Comparison of ENCODE assay signal across 8 mouse cellular contexts in genomic region chr12:87470263-87471136, GRCm38 (mm10). TPM values are rescaled to one million over a fixed set of nuclear protein-coding genes. Genes with fewer than 3 reads are reported as not detected.
A peak's percentile ranks its signal among the peaks of the same experiment; 100 is the strongest.
DNase-seq lines count a peak whose midpoint lies in the region; ATAC-seq lines count a peak whose summit lies in the region.

No protein-coding gene starts in this region.

- WGBS in embryonic facial prominence, embryonic 12.5 days, result 57% methylated on average over 7 of the region's 7 CpGs
- WGBS in limb, embryonic 13.5 days, result 42% methylated on average over 7 of the region's 7 CpGs
- 49% methylated on average over 7 of the region's 7 CpGs for WGBS in stomach, embryonic 14.5 days

- no peak for ATAC-seq in embryonic facial prominence, embryonic 12.5 days (ENCODE audit: insufficient number of reproducible peaks, insufficient read depth, low FRiP score, low TSS enrichment)
- ATAC-seq in limb, embryonic 13.5 days (ENCODE audit: low FRiP score, low read depth), result no peak
- no peak for ATAC-seq in stomach, embryonic 14.5 days (ENCODE audit: insufficient number of reproducible peaks, insufficient read depth, low FRiP score, low read depth)

- peak overlapping the region; percentile 87; the same call in 1 of the 2 replicates for H3K9ac ChIP-seq in embryonic facial prominence, embryonic 12.5 days
- H3K9ac ChIP-seq in limb, embryonic 13.5 days, result peak overlapping the region; percentile 88
- H3K9ac ChIP-seq in stomach, embryonic 14.5 days (replicated peaks; ENCODE audit: low read depth, low read length), result no peak overlapping the region

- peak; percentile 11 for DNase-seq in adrenal gland, adult 2 months
- no peak for DNase-seq in adrenal gland, postnatal 25 days
- DNase-seq in 3T3-L1 (ENCODE audit: low read depth, low spot score), result peak; percentile 16
- no peak for DNase-seq in thymus, postnatal 36 days
- DNase-seq in cerebellum, postnatal 10 days, result no peak

- H3K27ac ChIP-seq in embryonic facial prominence, embryonic 12.5 days, result no peak overlapping the region
- no peak overlapping the region for H3K27ac ChIP-seq in limb, embryonic 13.5 days
- H3K27ac ChIP-seq in stomach, embryonic 14.5 days (ENCODE audit: low read length), result no peak overlapping the region

- H3K36me3 ChIP-seq in embryonic facial prominence, embryonic 12.5 days, result peaks cover 26% of the 10 kb centered on the region
- H3K36me3 ChIP-seq in limb, embryonic 13.5 days, result peaks cover 27% of the 10 kb centered on the region
- H3K36me3 ChIP-seq in stomach, embryonic 14.5 days (ENCODE audit: control insufficient read depth, insufficient read depth, low read length), result peaks cover 16% of the 10 kb centered on the region

- no peaks in the 10 kb centered on the region for H3K27me3 ChIP-seq in embryonic facial prominence, embryonic 12.5 days
- H3K27me3 ChIP-seq in limb, embryonic 13.5 days, result no peaks in the 10 kb centered on the region
- H3K27me3 ChIP-seq in stomach, embryonic 14.5 days (ENCODE audit: control insufficient read depth, insufficient read depth, low read length), result no peaks in the 10 kb centered on the region

- H3K4me2 ChIP-seq in embryonic facial prominence, embryonic 12.5 days (replicated peaks), result peak overlapping the region; percentile 56
- peak overlapping the region; percentile 68 for H3K4me2 ChIP-seq in limb, embryonic 13.5 days (replicated peaks)
- H3K4me2 ChIP-seq in stomach, embryonic 14.5 days (replicated peaks; ENCODE audit: low read depth, low read length), result peak overlapping the region; percentile 51

- peak overlapping the region; percentile 77 for H3K4me3 ChIP-seq in embryonic facial prominence, embryonic 12.5 days
- peak overlapping the region; percentile 80 for H3K4me3 ChIP-seq in limb, embryonic 13.5 days
- 0 out of 2 replicates have a peak overlapping the region, but pooled peaks have one; percentile 71 for H3K4me3 ChIP-seq in stomach, embryonic 14.5 days (ENCODE audit: low read depth, low read length)

- H3K4me1 ChIP-seq in embryonic facial prominence, embryonic 12.5 days, result peaks cover 9% of the 10 kb centered on the region
- peaks cover 11% of the 10 kb centered on the region for H3K4me1 ChIP-seq in limb, embryonic 13.5 days
- H3K4me1 ChIP-seq in stomach, embryonic 14.5 days (ENCODE audit: control insufficient read depth, insufficient read depth, low read length), result peaks cover 9% of the 10 kb centered on the region

- no peaks in the 10 kb centered on the region for H3K9me3 ChIP-seq in embryonic facial prominence, embryonic 12.5 days
- H3K9me3 ChIP-seq in limb, embryonic 13.5 days, result no peaks in the 10 kb centered on the region
- no peaks in the 10 kb centered on the region for H3K9me3 ChIP-seq in stomach, embryonic 14.5 days (ENCODE audit: control insufficient read depth, low read depth, low read length)

RNA-seq across cellular contexts. Expression of gene Snw1, which starts 1.6 kb away (rescaled TPM):
- total RNA-seq in adrenal gland, adult 2 months (2021), result 10 to 100 TPM; 60.7 to 75.1 TPM
- 2.1 and 2.3 TPM in 2 replicates for polyA plus RNA-seq in adrenal gland, adult 2 months (2012; rRNA removed)
- 67.9 and 83.8 TPM in 2 replicates for total RNA-seq in adrenal gland, postnatal 25 days (2021)
- 142 and 147 TPM in 2 replicates for polyA plus RNA-seq in embryonic facial prominence, embryonic 12.5 days (2016; fragmentation: Nextera tagmentation; extraction: Ambion mirVana)
- polyA plus RNA-seq in limb, embryonic 13.5 days (2015; fragmentation: Nextera tagmentation; extraction: Ambion mirVana), result 146 and 148 TPM in 2 replicates
- polyA plus RNA-seq in stomach, embryonic 14.5 days (2014; fragmentation: Nextera tagmentation; extraction: Ambion mirVana), result 124 TPM in 2 replicates

RNA-seq across cellular contexts. Expression of gene Gm5788, which starts 24.0 kb away (rescaled TPM):
- not detected for total RNA-seq in adrenal gland, adult 2 months (2021)
- polyA plus RNA-seq in adrenal gland, adult 2 months (2012; rRNA removed), result not detected in 2 replicates
- not detected in 2 replicates for total RNA-seq in adrenal gland, postnatal 25 days (2021)
- not detected in 2 replicates for polyA plus RNA-seq in embryonic facial prominence, embryonic 12.5 days (2016; fragmentation: Nextera tagmentation; extraction: Ambion mirVana)
- polyA plus RNA-seq in limb, embryonic 13.5 days (2015; fragmentation: Nextera tagmentation; extraction: Ambion mirVana), result not detected in 2 replicates
- polyA plus RNA-seq in stomach, embryonic 14.5 days (2014; fragmentation: Nextera tagmentation; extraction: Ambion mirVana), result not detected in 2 replicates

RNA-seq across cellular contexts. Expression of gene Alkbh1, which starts 26.7 kb away (rescaled TPM):
- total RNA-seq in adrenal gland, adult 2 months (2021), result 10 to 100 TPM; 15.3 to 28.5 TPM
- 11.3 and 13.3 TPM in 2 replicates for polyA plus RNA-seq in adrenal gland, adult 2 months (2012; rRNA removed)
- total RNA-seq in adrenal gland, postnatal 25 days (2021), result 20.4 and 23.6 TPM in 2 replicates
- polyA plus RNA-seq in embryonic facial prominence, embryonic 12.5 days (2016; fragmentation: Nextera tagmentation; extraction: Ambion mirVana), result 73.2 and 76.0 TPM in 2 replicates
- polyA plus RNA-seq in limb, embryonic 13.5 days (2015; fragmentation: Nextera tagmentation; extraction: Ambion mirVana), result 77.1 and 78.3 TPM in 2 replicates
- polyA plus RNA-seq in stomach, embryonic 14.5 days (2014; fragmentation: Nextera tagmentation; extraction: Ambion mirVana), result 64.0 and 76.9 TPM in 2 replicates

RNA-seq across cellular contexts. Expression of gene Slirp, which starts 26.8 kb away (rescaled TPM):
- 100 to 1,000 TPM; 182 to 188 TPM for total RNA-seq in adrenal gland, adult 2 months (2021)
- 5.1 TPM in 2 replicates for polyA plus RNA-seq in adrenal gland, adult 2 months (2012; rRNA removed)
- total RNA-seq in adrenal gland, postnatal 25 days (2021), result 146 and 153 TPM in 2 replicates
- polyA plus RNA-seq in embryonic facial prominence, embryonic 12.5 days (2016; fragmentation: Nextera tagmentation; extraction: Ambion mirVana), result 278 and 300 TPM in 2 replicates
- polyA plus RNA-seq in limb, embryonic 13.5 days (2015; fragmentation: Nextera tagmentation; extraction: Ambion mirVana), result 339 and 358 TPM in 2 replicates
- polyA plus RNA-seq in stomach, embryonic 14.5 days (2014; fragmentation: Nextera tagmentation; extraction: Ambion mirVana), result 256 and 281 TPM in 2 replicates

RNA-seq across cellular contexts. Expression of gene Gm8300, which starts 43.6 kb away (rescaled TPM):
- not detected for total RNA-seq in adrenal gland, adult 2 months (2021)
- not detected in 2 replicates for polyA plus RNA-seq in adrenal gland, adult 2 months (2012; rRNA removed)
- total RNA-seq in adrenal gland, postnatal 25 days (2021), result not detected in 2 replicates
- not detected in 2 replicates for polyA plus RNA-seq in embryonic facial prominence, embryonic 12.5 days (2016; fragmentation: Nextera tagmentation; extraction: Ambion mirVana)
- polyA plus RNA-seq in limb, embryonic 13.5 days (2015; fragmentation: Nextera tagmentation; extraction: Ambion mirVana), result not detected in 2 replicates
- not detected in 2 replicates for polyA plus RNA-seq in stomach, embryonic 14.5 days (2014; fragmentation: Nextera tagmentation; extraction: Ambion mirVana)

Comparison
In these comparisons a context has a peak if more than half of its experiments do, and no peak if none do; other contexts are left out.
1. DNase-seq: peak in adrenal gland, adult 2 months (single experiment) and 3T3-L1 (single experiment); none in adrenal gland, postnatal 25 days (single experiment), thymus, postnatal 36 days (0 of 2) and cerebellum, postnatal 10 days (0 of 2).
2. RNA of gene Snw1, which starts 1.6 kb away (polyA plus RNA-seq): 142 to 147 TPM in embryonic facial prominence, embryonic 12.5 days, 146 to 148 TPM in limb, embryonic 13.5 days and 124 TPM in stomach, embryonic 14.5 days; 2.1 to 2.3 TPM in adrenal gland, adult 2 months; every median in the first group is over 10 times any median in the second.
3. Peak in every context shown above with its lines, with median percentiles within 50 percentile points of each other: H3K4me2 ChIP-seq and H3K4me3 ChIP-seq.